Mouse (Mus musculus) cerebellum, adult (tissue): ENCODE results near the gene Hoxc11.
A peak's percentile ranks its signal among the peaks of the same experiment; 100 is the strongest.

ENCODE experiments used
- ATAC-seq: cut with Nextera tagmentation; 2 replicates; pipeline ENCODE4 v1.9.2; 2017; ENCODE audit warnings: mild to moderate bottlenecking, moderate library complexity, mixed read lengths; ENCODE audit not compliant: insufficient number of reproducible peaks, low FRiP score, low TSS enrichment

Hoxc11 gene

GRCm38 (mm10) chr15:102980352-102980751 lies 26.1 kb downstream of the Hoxc11 start:
- no peak for ATAC-seq

DNA sequence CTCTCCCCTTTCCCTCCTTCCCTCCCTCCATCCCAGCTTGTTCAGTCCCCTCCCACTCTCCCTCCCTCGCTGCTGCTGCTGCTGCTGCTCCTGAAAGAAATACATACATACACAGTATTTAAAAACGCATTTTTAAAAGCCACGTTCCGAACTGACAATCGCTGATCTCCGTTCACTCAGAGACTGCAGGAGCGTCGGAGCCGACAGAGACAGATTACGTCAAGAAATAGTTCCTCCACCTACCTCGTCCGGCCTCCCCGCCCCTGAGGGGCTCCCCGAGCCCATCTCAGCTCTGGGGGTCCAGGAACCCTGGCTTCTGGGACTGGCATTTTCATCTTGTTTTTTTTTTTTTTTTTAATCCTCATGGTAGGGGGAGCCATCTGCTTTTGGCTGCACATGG lies 26.7 kb downstream of the Hoxc11 start:
- ATAC-seq: no peak

GRCm38 (mm10) chr15:102981379-102982288 lies 27.4 kb downstream of the Hoxc11 start:
- ATAC-seq: no peak

DNA sequence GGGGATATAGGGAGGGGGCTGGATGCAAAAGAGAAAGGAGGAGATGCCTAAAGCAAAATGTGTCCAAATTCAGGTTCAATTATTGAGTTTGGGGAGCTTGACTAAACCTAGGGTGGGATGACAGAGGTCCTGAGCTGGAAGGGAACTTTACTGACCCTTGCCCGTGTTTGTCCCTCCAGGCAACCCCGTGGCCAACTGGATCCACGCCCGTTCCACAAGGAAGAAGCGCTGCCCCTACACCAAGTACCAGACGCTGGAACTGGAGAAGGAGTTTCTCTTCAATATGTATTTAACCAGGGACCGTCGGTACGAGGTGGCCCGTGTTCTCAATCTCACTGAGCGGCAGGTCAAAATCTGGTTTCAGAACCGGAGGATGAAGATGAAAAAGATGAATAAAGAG lies 29.5 kb downstream of the Hoxc11 start:
- no peak for ATAC-seq

GRCm38 (mm10) chr15:102984521-102984920 lies 30.3 kb downstream of the Hoxc11 start:
- no peak for ATAC-seq

- ATAC-seq: no peak
Observed at GRCm38 (mm10) chr15:102984925-102985324, 30.7 kb downstream of the Hoxc11 start.

- peak; percentile 52; the same call in 1 of the 2 replicates for ATAC-seq
Observed at GRCm38 (mm10) chr15:102987124-102987833, 33.1 kb downstream of the Hoxc11 start.

DNA sequence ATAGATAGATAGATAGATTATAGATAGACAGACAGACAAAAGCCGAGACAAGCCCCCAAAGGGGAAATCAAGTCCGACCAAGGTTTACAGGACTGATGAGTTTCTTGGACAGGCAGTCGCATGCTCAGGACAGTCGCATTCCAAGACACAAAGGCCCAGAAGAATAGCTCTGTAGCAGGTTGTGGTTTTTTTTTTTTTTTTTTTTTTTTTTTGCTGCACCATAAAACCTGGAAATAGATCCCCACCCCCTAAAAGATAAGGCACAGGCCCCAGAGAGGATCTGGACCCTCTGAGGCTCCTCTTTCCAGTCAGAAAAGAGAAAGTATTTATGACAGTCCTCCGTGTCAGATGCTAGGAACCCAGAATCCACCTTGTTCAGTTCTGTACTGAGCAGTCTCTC lies 33.9 kb downstream of the Hoxc11 start:
- no peak for ATAC-seq

DNA sequence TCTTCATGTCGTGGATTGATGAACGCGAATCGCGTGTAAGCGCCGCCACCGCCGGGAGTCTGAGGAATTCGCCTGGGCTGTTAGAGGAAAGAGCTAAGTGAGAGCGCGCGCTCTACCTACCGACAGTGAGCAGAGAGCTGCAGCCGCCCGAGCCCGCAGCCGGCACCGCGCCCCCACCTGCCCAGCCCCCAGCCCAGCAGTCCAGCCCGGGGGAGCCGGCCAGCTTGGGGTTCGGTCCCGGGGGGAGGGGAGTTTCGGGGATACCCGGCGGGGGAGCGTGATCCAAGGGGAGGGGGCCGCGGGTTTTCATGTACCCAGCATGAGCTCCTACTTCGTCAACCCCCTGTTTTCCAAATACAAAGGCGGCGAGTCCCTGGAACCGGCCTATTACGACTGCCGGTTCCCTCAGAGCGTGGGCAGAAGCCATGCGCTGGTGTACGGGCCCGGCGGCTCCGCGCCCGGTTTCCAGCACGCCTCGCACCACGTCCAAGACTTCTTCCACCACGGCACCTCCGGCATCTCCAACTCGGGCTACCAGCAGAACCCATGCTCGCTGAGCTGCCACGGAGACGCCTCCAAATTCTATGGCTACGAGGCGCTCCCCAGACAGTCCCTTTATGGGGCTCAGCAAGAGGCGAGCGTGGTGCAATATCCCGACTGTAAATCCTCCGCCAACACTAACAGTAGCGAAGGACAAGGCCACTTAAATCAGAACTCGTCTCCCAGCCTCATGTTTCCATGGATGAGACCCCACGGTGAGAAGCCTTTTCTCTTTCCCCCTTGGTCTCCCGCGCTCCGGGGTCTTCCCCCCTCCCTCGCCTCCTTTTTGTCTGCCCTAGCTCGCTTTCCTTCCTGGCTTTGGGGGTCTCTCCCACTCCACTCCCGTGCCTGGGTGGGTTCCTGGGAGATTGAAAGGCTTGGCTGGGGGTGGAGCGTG lies 36.5 kb downstream of the Hoxc11 start, which contains the start of gene Hoxc8:
Gene Hoxc8 (plus strand): TSS at position 147 of the 937 bp plus-strand sequence.
- no peak for ATAC-seq

- no peak for ATAC-seq
Observed at GRCm38 (mm10) chr15:102991782-102992181, 37.6 kb downstream of the Hoxc11 start.

- ATAC-seq: no peak
Observed at GRCm38 (mm10) chr15:102992206-102992605, 38.0 kb downstream of the Hoxc11 start.

DNA sequence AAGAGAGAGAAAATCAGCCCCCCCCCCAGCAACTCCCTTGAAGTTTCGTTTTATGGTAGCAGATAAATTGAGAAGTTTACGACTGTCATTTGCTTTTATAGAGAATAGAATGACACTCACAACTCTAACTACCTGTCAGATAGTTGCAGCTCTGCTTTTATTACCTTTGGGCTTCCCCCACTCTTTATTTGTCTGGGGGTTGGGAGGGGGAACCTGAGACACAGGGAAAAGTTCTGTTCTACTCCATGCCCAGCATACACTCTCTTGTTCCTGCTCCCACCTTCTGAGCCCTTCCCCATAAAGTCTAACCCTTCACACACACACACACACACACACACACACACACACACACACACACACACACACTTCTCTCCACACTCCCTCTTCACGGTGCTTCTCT lies 38.6 kb downstream of the Hoxc11 start:
- ATAC-seq: no peak

GRCm38 (mm10) chr15:102996548-102996947 lies 42.3 kb downstream of the Hoxc11 start:
- no peak for ATAC-seq

DNA sequence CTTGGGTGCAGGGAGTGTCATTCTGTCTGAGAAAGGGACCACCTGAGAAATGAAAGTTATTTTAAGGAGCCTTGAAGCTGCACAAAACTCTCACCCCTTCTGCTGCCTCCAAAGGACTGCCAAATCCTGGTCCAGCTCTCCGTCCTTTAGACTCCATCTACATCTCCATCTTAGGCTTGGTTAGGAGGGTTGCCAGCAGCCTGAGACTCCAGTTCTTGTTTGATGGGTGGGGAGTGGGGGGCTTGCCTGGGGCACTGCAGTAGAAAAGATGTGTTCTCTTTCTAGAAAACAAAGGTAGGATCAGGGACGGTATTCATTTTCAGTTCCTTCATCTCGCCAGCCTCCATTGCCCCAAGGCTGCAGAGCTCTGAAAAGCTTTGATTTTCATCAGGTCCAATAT lies 43.2 kb downstream of the Hoxc11 start:
- no peak for ATAC-seq

- no peak for ATAC-seq
Observed at GRCm38 (mm10) chr15:102997939-102998355, 43.7 kb downstream of the Hoxc11 start, which contains the start of gene Hoxc6. Gene Hoxc6, plus strand, starts transcription at chr15:102998257.

DNA sequence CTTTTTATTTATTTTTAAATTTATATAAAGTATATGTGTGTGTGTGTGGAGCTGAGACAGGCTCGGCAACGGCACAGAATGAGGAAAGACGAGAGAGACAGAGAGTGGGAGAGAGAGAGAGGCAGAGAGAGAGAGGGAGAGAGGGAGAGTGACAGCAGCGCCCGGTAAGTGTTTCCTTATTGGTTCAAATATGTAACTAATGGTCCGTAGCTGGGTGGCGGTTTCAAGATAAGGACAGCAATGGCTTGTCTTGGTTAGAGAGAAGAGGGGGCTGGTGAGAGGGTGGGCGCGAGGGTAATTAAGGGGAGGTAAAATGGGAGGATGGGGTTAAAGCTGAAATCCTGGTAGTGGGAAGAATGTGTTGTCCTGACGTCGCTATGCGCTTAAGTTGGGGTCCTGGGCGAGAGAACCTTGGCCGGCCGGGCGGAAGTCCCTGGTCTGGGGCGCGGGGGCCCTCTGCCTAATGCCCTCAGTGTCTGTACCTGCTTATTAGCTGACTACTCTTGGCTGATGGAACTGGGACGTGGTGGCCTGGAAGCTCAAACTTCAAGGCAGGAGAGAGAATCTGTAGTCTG lies 44.5 kb downstream of the Hoxc11 start:
- no peak for ATAC-seq

- no peak for ATAC-seq
Observed at GRCm38 (mm10) chr15:102999183-102999831, 45.1 kb downstream of the Hoxc11 start.

- no peak for ATAC-seq
Observed at GRCm38 (mm10) chr15:102999955-103000354, 45.7 kb downstream of the Hoxc11 start.

GRCm38 (mm10) chr15:103000501-103000901 lies 46.3 kb downstream of the Hoxc11 start:
- no peak for ATAC-seq
